Mouse (Mus musculus): ENCODE measurements around the gene Acads.
"Not testable (repeated sequence)": the region's sequence is repeated elsewhere in the genome, so short reads cannot be mapped to it uniquely, and the experiment has no call there.

The Acads gene

GRCm38 (mm10) chr5:115125211-115125871 lies 6.2 kb upstream of the Acads start:
- peak; percentile 70 for DNase-seq (ENCODE audit: extremely low spot score, low spot score)

GRCm38 (mm10) chr5:115124690-115125089 lies 5.5 kb upstream of the Acads start:
- DNase-seq (ENCODE audit: extremely low spot score, low spot score): no peak

GRCm38 (mm10) chr5:115120978-115121377 lies 1.8 kb upstream of the Acads start:
- no peak for DNase-seq (ENCODE audit: extremely low spot score, low spot score)

- no peak for DNase-seq (ENCODE audit: extremely low spot score, low spot score)
Measured at GRCm38 (mm10) chr5:115117467-115117866, 1.7 kb downstream of the Acads start.

- no peak for DNase-seq (ENCODE audit: extremely low spot score, low spot score)
Measured at GRCm38 (mm10) chr5:115116426-115116825, 2.7 kb downstream of the Acads start.

GRCm38 (mm10) chr5:115114501-115114900 lies 4.6 kb downstream of the Acads start:
- DNase-seq (ENCODE audit: extremely low spot score, low spot score): no peak

GRCm38 (mm10) chr5:115113244-115113643 lies 5.9 kb downstream of the Acads start:
- DNase-seq (ENCODE audit: extremely low spot score, low spot score): no peak

- DNase-seq (ENCODE audit: extremely low spot score, low spot score): no peak
Measured at GRCm38 (mm10) chr5:115111156-115111555, 8.0 kb downstream of the Acads start.

GRCm38 (mm10) chr5:115103253-115103652 lies 15.9 kb downstream of the Acads start:
- not testable (repeated sequence) for DNase-seq (ENCODE audit: extremely low spot score, low spot score)

- DNase-seq (ENCODE audit: extremely low spot score, low spot score): no peak
Measured at GRCm38 (mm10) chr5:115102231-115102630, 16.9 kb downstream of the Acads start.

GRCm38 (mm10) chr5:115100473-115100872 lies 18.7 kb downstream of the Acads start:
- DNase-seq (ENCODE audit: extremely low spot score, low spot score): no peak

- DNase-seq (ENCODE audit: extremely low spot score, low spot score): no peak
Measured at GRCm38 (mm10) chr5:115099991-115100390, 19.2 kb downstream of the Acads start.

- DNase-seq (ENCODE audit: extremely low spot score, low spot score): no peak
Measured at GRCm38 (mm10) chr5:115099530-115099929, 19.6 kb downstream of the Acads start.

GRCm38 (mm10) chr5:115098195-115098594 lies 21.0 kb downstream of the Acads start, which contains the start of gene Gm10401:
Gm10401 (minus strand) TSS chr5:115098295.
- no peak for DNase-seq (ENCODE audit: extremely low spot score, low spot score)

- DNase-seq (ENCODE audit: extremely low spot score, low spot score): no peak
Measured at GRCm38 (mm10) chr5:115091776-115092175, 27.4 kb downstream of the Acads start.

- DNase-seq (ENCODE audit: extremely low spot score, low spot score): no peak
Measured at GRCm38 (mm10) chr5:115091015-115091414, 28.1 kb downstream of the Acads start.

- DNase-seq (ENCODE audit: extremely low spot score, low spot score): no peak
Measured at GRCm38 (mm10) chr5:115089592-115090268, 29.4 kb downstream of the Acads start.

- DNase-seq (ENCODE audit: extremely low spot score, low spot score): no peak
Measured at GRCm38 (mm10) chr5:115085675-115086074, 33.5 kb downstream of the Acads start.

- DNase-seq (ENCODE audit: extremely low spot score, low spot score): no peak
Measured at GRCm38 (mm10) chr5:115083492-115083891, 35.7 kb downstream of the Acads start.

GRCm38 (mm10) chr5:115081636-115082035 lies 37.5 kb downstream of the Acads start:
- no peak for DNase-seq (ENCODE audit: extremely low spot score, low spot score)

- peak; percentile 60 for DNase-seq (ENCODE audit: extremely low spot score, low spot score)
Measured at GRCm38 (mm10) chr5:115076144-115076901, 42.8 kb downstream of the Acads start.

- no peak for DNase-seq (ENCODE audit: extremely low spot score, low spot score)
Measured at GRCm38 (mm10) chr5:115074749-115075148, 44.4 kb downstream of the Acads start.

Measured in neural tube, embryonic 10.5 days (tissue).